ENCODE assay signal across 9 mouse cellular contexts in the genomic region with DNA sequence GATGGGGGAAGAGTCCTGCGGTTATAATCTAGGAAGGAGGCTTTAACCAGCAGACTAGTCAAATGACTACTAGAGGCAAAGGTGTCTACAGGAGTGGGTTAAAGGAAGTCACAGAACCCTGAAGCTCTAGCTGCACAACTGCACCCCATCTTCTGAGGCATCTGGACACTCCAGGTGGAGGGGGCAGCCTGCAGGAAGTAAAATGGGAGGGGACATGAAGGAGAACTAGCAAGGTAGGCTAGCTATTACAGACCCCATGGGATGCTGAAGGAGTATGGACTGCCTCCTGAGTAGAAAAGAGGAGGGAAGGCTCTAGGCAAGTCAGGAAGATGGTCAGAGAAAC. TPM values are rescaled to one million over a fixed set of nuclear protein-coding genes. Genes with fewer than 3 reads are reported as not detected.
DNase-seq lines count a peak whose midpoint lies in the region; ATAC-seq and TF ChIP-seq lines count a peak whose summit lies in the region.
"Had no signal": no experiment of that assay in that cellular context is flagged by ENCODE, and none has a peak within 500 bp of the region (broad histone marks: within the 10 kb centered on the region; RNA-seq: fewer than 3 reads in every experiment).

No protein-coding gene starts in this region.

- no peak for TF ChIP-seq CTCF in gastrocnemius, adult 2 months (IDR thresholded peaks at IDR 0.05)
- TF ChIP-seq CTCF in liver, adult 2 months (IDR thresholded peaks at IDR 0.05; ENCODE audit: low read depth, low read length) = no peak
- no peak for TF ChIP-seq CTCF in liver, postnatal 0 days (IDR thresholded peaks at IDR 0.05; ENCODE audit: low read depth)
- no peak for TF ChIP-seq CTCF in hindbrain, postnatal 0 days (IDR thresholded peaks at IDR 0.05; ENCODE audit: low read depth)
- no peak for TF ChIP-seq CTCF in small intestine, adult 2 months (IDR thresholded peaks at IDR 0.05; ENCODE audit: extremely low read depth, insufficient read length, insufficient replicate concordance, low read depth, low read length)

- H3K79me2 ChIP-seq in liver, adult 2 months (ENCODE audit: control insufficient read depth, insufficient read depth, low read length) = no peaks in the 10 kb centered on the region

- no peak overlapping the region for H3K4me3 ChIP-seq in gastrocnemius, adult 2 months
- H3K4me3 ChIP-seq in liver, adult 2 months (ENCODE audit: insufficient read depth, low read depth, low read length) = no peak overlapping the region
- H3K4me3 ChIP-seq in liver, postnatal 0 days (ENCODE audit: low read depth, low read length) = no peak overlapping the region
- no peak overlapping the region for H3K4me3 ChIP-seq in hindbrain, postnatal 0 days (ENCODE audit: low read length)
- no peak overlapping the region for H3K4me3 ChIP-seq in small intestine, adult 2 months (ENCODE audit: low read depth, low read length)
- H3K4me3 ChIP-seq: liver, embryonic 13.5 days had no signal

- H3K9me3 ChIP-seq in liver, postnatal 0 days (ENCODE audit: low read length) = no peaks in the 10 kb centered on the region
- H3K9me3 ChIP-seq in hindbrain, postnatal 0 days (ENCODE audit: low read length) = no peaks in the 10 kb centered on the region
- H3K9me3 ChIP-seq: liver, embryonic 13.5 days had no signal

- intact Hi-C loops in gastrocnemius, adult 2 months (cut with DNase I) = loop anchor here (2.0 kb wide), 2 partner anchors 33 to 95 kb away; no protein-coding TSS in a partner anchor
- intact Hi-C loops in gastrocnemius, postnatal 14 days (cut with DNase I; ENCODE audit: low total_unique reads) = no loop called here

- no peak for DNase-seq in gastrocnemius, adult 2 months
- no peak for DNase-seq in gastrocnemius, postnatal 14 days
- DNase-seq in liver, adult 2 months (ENCODE audit: extremely low read depth, low read depth, low spot score) = no peak
- no peak for DNase-seq in liver, postnatal 0 days
- DNase-seq in hindbrain, postnatal 0 days (ENCODE audit: low spot score) = no peak
- no peak for DNase-seq in frontal cortex, postnatal 14 days (ENCODE audit: low spot score in 2 of 2)
- no peak for DNase-seq in adrenal gland, adult (ENCODE audit: inconsistent age in 2 of 2, low spot score in 1 of 2)
- DNase-seq: liver, embryonic 13.5 days had no signal

- H3K9ac ChIP-seq in liver, adult 2 months (ENCODE audit: low read depth, low read length) = no peak overlapping the region
- no peak overlapping the region for H3K9ac ChIP-seq in liver, postnatal 0 days (replicated peaks)
- H3K9ac ChIP-seq in hindbrain, postnatal 0 days (replicated peaks; ENCODE audit: low read length) = no peak overlapping the region; the same call in 1 of the 2 replicates
- H3K9ac ChIP-seq: liver, embryonic 13.5 days had no signal

- no peaks in the 10 kb centered on the region for H3K4me1 ChIP-seq in liver, adult 2 months (ENCODE audit: control insufficient read depth, insufficient read depth, low read length)
- no peaks in the 10 kb centered on the region for H3K4me1 ChIP-seq in liver, postnatal 0 days (ENCODE audit: insufficient read depth)
- peaks cover 20% of the 10 kb centered on the region; the same call in 1 of the 2 replicates for H3K4me1 ChIP-seq in hindbrain, postnatal 0 days (ENCODE audit: insufficient read depth, low read length)
- H3K4me1 ChIP-seq in small intestine, adult 2 months (ENCODE audit: control insufficient read depth, insufficient read depth, insufficient read length, low read length) = no peaks in the 10 kb centered on the region; the same call in 1 of the 2 replicates
- H3K4me1 ChIP-seq: liver, embryonic 13.5 days had no signal

- ATAC-seq in liver, postnatal 0 days = no peak
- ATAC-seq in hindbrain, postnatal 0 days = 0 out of 2 replicates have a peak, but pooled peaks have one; percentile 5

- 91% methylated on average over 1 of the region's 1 CpGs for whole genome bisulfite sequencing in liver, adult 2 months
- 95% methylated on average over 1 of the region's 1 CpGs for WGBS in liver, postnatal 0 days (ENCODE audit: insufficient replicate concordance)
- 71% methylated on average over 1 of the region's 1 CpGs for WGBS in hindbrain, postnatal 0 days
- 94% methylated on average over 1 of the region's 1 CpGs for WGBS in small intestine, adult 2 months

- no peak overlapping the region for H3K4me2 ChIP-seq in liver, postnatal 0 days (ENCODE audit: low read depth, low read length)
- no peak overlapping the region for H3K4me2 ChIP-seq in hindbrain, postnatal 0 days (ENCODE audit: low read depth, low read length)
- H3K4me2 ChIP-seq: liver, embryonic 13.5 days had no signal

- TF ChIP-seq EP300 in liver, postnatal 0 days (IDR thresholded peaks at IDR 0.05; ENCODE audit: low read depth) = no peak

- no peaks in the 10 kb centered on the region for H3K36me3 ChIP-seq in liver, adult 2 months (ENCODE audit: control insufficient read depth, insufficient read depth, low read length)
- H3K36me3 ChIP-seq in liver, postnatal 0 days (replicated peaks; ENCODE audit: insufficient read depth, low read length) = no peaks in the 10 kb centered on the region
- H3K36me3 ChIP-seq in hindbrain, postnatal 0 days (ENCODE audit: insufficient read depth, low read length) = no peaks in the 10 kb centered on the region; the same call in 1 of the 2 replicates
- no peaks in the 10 kb centered on the region for H3K36me3 ChIP-seq in small intestine, adult 2 months (ENCODE audit: control insufficient read depth, insufficient read depth, low read length)
- H3K36me3 ChIP-seq: liver, embryonic 13.5 days had no signal

- no peak for TF ChIP-seq POLR2A in liver, adult 2 months (IDR thresholded peaks at IDR 0.05; ENCODE audit: extremely low read depth, insufficient read depth, low read length)
- TF ChIP-seq POLR2A in small intestine, adult 2 months (IDR thresholded peaks at IDR 0.05; ENCODE audit: low read depth, low read length) = no peak

- H3K27ac ChIP-seq in gastrocnemius, adult 2 months = peak overlapping the region; percentile 77
- 0 out of 2 replicates have a peak overlapping the region, but pooled peaks have one; percentile 33 for H3K27ac ChIP-seq in liver, adult 2 months (replicated peaks; ENCODE audit: insufficient read depth, low read depth, low read length)
- H3K27ac ChIP-seq in liver, postnatal 0 days (ENCODE audit: low read depth) = no peak overlapping the region
- peak overlapping the region; percentile 43 for H3K27ac ChIP-seq in hindbrain, postnatal 0 days
- peak overlapping the region; percentile 56 for H3K27ac ChIP-seq in small intestine, adult 2 months (ENCODE audit: insufficient read depth, low read depth, low read length)
- H3K27ac ChIP-seq: liver, embryonic 13.5 days had no signal

- H3K27me3 ChIP-seq in liver, adult 2 months (ENCODE audit: control insufficient read depth, insufficient read depth, low read length) = no peaks in the 10 kb centered on the region
- no peaks in the 10 kb centered on the region for H3K27me3 ChIP-seq in liver, postnatal 0 days (ENCODE audit: insufficient read depth, low read length)
- no peaks in the 10 kb centered on the region for H3K27me3 ChIP-seq in hindbrain, postnatal 0 days (ENCODE audit: insufficient read depth, low read length)
- H3K27me3 ChIP-seq in small intestine, adult 2 months (ENCODE audit: control insufficient read depth, insufficient read depth, low read length) = no peaks in the 10 kb centered on the region
- H3K27me3 ChIP-seq: liver, embryonic 13.5 days had no signal

RNA-seq across cellular contexts. Expression of gene Ralgps1, which starts 55.3 kb away (rescaled TPM):
- total RNA-seq in gastrocnemius, adult 2 months (2021) = 1 to 10 TPM; 2.5 to 3.1 TPM
- 1 to 10 TPM; 2.7 to 3.3 TPM for total RNA-seq in gastrocnemius, postnatal 14 days (2021)
- total RNA-seq in liver, adult 2 months (2014; rRNA removed) = 2.6 and 3.6 TPM in 2 replicates
- polyA plus RNA-seq in liver, adult 2 months (2012; rRNA removed) = 2.7 and 3.3 TPM in 2 replicates
- 0.51 and 0.83 TPM in 2 replicates for polyA plus RNA-seq in liver, postnatal 0 days (2015; fragmentation: Nextera tagmentation; extraction: Ambion mirVana)
- 69.9 and 75.5 TPM in 2 replicates for total RNA-seq in hindbrain, postnatal 0 days (2014; rRNA removed)
- polyA plus RNA-seq in hindbrain, postnatal 0 days (2015; fragmentation: Nextera tagmentation; extraction: Ambion mirVana) = 18.8 and 20.7 TPM in 2 replicates
- polyA plus RNA-seq in small intestine, adult 2 months (2012; rRNA removed) = 4.5 and 9.5 TPM in 2 replicates

Comparison
In these comparisons a context has a peak if more than half of its experiments do, and no peak if none do; other contexts are left out.
1. RNA of gene Ralgps1, which starts 55.3 kb away (total RNA-seq): 69.9 to 75.5 TPM in hindbrain, postnatal 0 days; 2.7 to 3.3 TPM in gastrocnemius, postnatal 14 days, 2.5 to 3.1 TPM in gastrocnemius, adult 2 months and 2.6 to 3.6 TPM in liver, adult 2 months; every median in the first group is over 10 times any median in the second.